Mouse (Mus musculus): ENCODE measurements around the gene Lypla2.

Gene Lypla2

DNA sequence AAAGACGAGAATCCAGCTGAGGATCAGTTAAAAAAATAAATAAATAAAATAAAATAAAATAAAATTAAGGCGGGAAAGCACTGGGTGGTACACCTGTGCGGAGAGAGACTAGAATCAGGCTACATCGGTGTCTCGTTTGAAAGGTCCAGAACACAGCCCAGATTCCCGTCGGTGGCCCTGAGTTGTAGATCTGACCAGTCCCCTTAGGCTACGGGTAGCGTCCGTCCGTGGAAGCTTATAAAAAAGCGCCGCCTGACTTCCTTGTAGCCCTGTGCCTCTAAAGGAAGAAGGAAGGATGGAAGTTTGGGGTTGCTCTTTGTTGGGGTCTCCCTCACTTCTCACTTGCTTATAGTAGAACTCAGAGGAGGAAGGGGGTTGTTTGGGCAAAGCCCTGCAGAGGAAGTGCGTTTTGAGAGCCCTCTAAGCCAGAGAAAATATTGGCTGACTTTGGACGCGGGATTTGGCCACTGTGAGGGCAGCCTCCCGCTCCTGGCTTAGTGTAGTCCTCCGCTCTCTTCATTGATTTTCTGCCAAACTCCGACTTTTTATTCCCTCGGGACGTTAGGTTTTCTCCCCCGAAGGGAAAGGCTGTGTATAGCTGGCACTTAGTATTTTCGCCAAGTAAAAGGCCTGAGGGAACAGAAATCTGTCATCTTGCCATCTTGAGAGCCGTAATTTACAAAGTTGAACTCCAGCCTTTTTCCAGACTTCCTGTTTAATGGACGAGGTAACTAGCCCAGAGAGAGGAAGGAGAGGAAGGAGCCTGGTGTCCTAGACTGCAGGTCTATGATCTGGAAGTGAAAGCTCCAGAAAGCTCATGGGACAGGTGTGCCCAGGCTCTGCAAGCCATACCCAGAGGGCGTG, 50.9 kb downstream of the Lypla2 start:
- DNase-seq (ENCODE audit: low spot score in 2 of 2): no peak

DNA sequence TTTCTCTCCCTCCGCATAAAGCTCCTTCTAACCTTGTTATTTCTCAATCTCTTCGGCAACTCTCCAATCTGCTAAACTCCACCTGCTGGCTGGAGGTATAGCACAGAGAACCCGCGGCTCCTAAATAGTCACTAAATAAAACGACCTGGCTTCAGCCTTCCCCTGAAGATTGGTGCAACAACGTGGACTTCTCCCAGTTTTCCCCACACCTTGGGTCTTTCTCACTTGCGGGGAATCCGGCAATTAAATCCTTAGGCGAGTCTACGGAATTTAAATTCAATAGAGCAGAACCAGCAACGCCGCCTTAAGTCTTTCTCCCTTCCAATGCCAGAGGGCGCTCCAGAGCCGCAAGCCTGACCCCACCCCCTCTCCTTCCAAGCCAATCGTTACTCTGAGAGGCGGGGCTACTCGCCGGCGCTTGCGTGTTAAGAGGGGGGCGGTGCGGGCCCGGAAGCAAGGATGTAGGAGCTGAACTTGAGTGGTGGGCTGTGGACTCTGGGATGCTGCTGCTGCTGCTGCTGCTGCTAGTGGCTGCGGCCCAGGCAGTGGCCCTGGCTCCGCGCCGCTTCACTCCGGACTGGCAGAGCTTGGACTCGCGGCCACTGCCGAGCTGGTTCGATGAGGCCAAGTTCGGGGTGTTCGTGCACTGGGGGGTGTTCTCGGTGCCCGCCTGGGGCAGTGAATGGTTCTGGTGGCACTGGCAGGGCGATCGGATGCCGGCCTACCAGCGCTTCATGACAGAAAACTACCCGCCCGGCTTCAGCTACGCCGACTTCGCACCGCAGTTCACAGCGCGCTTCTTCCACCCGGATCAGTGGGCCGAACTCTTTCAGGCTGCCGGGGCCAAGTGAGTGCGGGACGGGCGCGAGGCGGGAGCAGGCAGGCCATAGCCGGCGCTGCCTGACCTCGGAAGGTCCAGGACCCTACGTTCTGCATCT, 51.9 kb downstream of the Lypla2 start, which contains the start of gene Fuca1:
TSS of gene Fuca1 (plus strand) at position 432 of the 938 bp plus-strand sequence.
- DNase-seq (ENCODE audit: low spot score in 2 of 2): peak; percentile 95 to 97

DNA sequence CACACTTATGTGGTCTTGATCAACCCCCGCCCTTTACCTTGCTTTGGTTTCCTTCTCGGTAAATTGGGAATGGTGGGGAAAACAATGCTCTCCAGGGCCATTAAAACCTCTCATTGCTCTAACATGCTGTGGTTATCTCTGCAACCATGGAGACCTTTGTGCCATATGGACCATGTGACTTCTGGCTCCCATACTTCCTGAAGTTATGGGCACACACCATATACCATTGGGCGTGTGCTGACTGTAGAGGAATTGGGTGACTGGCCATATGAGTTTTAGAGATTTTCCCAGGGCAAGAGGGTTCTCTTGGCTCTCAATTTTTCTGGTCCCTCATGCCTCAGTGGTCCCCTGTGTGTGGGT, 53.2 kb downstream of the Lypla2 start:
- no peak for DNase-seq (ENCODE audit: low spot score in 2 of 2)

DNA sequence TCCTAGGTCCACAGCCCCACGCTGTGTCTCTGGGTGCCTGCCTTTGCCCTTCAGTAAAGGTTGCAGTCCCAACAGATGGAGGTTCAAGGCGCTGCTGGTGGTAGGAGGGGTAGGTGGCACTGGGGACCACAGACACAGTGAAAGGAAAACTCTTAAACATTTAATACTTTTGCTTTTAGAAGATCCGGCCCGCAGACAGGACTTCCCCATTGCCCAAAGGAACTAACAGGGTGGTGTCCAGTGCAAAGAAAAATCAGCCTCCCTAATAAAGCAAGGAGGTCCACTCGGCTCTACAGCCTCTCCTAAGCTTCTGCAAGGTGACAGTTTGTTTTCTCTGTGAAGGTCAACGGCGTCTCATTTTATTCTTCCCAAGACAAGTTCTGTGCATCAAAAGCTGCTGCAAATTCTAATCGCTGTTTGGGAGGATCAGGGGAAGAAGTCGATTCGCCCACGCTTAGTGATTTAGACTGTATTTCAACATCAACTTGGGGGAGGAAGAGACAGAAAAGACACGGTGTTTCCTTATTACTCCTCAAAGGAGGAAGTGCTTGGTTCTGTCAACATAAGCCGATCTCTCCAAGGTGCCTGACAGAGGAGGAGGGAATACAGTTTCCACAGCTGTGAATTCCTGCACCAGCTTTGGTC, 53.7 kb downstream of the Lypla2 start:
- peak in 1 of 2 experiments; percentile 12 for DNase-seq (ENCODE audit: low spot score in 2 of 2)

All from natural killer cell, adult 2 months (primary cell).